Mouse (Mus musculus) mouse embryonic stem cell (cell line): Measurements from ENCODE around the gene Upp2.

ENCODE experiments used
- in situ Hi-C, 2 experiments: fragments of 300-500 bp; cut with MboI; formaldehyde crosslinking; loops; 1 replicate in 1 of 2; 3 replicates in 1 of 2; pipeline ENCODE4 v1.14.3; 2019 to 2020; ENCODE audit warnings: low sequenced_read_pairs in 2 of 2, low pct_unique_long_range_greater_than_20kb in 1 of 2, mixed read lengths in 1 of 2; ENCODE audit not compliant: unreplicated experiment in 1 of 2

Gene Upp2

DNA sequence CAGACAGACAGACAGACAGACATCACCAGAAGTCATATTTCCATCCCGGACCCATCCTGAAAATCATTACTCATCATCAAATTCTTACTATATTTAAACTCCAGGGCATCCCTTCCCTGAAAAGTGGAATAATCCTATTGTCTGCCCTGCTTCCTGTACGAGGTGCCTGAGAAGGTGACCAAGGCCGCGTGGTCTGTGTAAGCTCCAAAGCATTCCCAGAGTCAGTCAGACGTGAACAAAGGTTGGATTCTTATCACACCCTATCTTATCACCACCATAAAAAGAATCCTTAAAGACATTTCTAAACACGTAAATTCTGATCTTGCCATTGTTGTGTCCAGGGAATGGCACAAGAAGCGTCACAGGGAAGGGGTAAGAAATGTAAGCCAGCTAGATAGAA is 18.2 kb upstream of the Upp2 start:
- in situ Hi-C loops, result no loop called here

- in situ Hi-C loops, result no loop called here
These were observed 17.1 kb upstream of the Upp2 start for GRCm38 (mm10) chr2:58549960-58550359.

DNA sequence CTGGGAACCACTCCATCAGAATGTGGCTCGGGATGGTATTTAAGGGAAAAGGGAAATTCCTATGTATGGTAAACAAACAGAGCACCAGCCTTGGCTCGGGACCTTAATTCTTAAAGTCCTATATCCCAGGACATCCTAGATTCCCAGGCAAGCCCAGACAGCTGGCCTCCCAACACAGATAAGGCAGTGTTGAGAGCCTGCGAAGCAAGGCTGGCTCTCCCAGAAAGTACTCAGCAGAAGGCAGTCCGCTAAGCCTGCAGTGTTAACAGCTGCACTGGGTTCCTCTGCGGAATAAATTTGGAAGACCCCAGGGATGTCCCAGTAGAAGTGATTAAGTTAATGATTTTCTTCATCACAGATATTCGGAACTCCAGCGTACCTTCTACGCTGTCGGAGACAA is 16.6 kb upstream of the Upp2 start:
- in situ Hi-C loops, result no loop called here

DNA sequence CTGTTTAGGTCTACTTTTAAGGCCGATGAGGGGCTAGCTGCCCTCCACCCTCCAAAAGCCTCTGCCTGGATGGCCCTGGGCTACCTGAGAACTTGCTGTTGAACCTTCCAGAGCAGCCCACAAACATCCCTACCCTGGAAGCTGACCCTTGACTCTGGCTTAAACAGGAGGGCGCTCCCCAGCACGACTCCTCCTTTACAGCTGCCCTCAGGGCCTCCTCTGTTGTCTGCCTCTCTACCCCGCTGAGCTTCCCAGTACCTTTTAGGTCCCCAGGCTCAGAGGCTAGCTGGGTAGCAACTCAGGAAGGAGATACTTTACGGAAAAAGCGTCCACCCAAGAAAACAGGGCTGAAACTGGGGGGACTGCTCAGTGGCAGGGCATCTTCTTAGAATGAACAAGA is 15.2 kb upstream of the Upp2 start:
- in situ Hi-C loops, result no loop called here

DNA sequence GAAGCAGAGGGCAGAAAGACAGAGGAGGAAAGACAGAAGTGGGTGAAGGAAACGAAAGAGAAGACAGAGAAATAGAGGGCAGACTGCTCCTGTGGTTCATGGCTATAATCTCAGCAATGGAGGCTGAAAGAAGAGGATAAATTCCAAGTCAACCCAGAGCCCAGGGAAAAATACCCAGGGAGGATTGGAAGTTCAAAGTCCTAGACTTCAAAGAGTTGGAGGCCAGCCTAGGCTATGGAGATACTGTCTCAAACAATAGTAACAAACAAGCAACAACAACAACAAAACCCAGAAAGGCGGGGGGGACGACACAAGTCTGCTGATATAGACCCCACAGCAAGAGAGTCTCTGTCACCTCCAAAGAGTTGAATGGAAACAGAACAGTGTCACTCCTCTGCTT is 14.8 kb upstream of the Upp2 start:
- in situ Hi-C loops, result no loop called here

DNA sequence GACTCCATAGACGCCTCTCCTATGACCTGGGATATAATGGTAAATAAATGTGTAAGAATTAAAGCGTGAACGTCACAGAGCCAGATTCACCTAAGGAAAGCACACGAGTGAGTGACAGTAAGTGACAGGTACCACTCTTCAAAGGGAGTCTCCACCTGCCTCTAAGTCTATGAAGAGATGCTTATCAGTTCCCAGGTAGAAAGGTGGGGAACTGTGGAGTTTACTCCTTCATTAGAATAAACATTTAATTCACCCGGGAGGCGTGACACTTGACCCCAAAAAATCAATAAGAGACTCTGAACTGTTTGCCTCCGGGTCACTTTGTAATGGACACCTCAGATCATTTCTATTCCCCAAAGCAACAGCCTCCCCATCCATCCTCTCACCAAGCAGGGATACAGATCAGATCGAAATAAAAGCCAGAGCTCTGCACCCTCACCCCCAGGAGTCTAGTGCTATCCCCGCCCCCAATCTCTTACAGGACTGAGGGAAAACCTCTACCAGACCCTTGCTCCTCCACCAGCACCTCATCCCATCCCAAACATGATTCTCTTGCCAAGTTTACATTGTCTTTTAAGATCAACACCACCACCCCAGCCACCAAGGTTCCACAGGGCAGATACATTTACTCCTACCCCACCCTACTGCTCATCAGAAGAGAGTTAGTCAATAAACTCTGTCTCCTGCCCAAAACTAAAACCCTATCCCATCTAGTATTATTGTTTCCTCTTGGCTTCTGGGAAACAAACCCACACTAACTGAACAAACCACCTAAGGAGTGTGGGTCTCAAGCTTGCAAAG is 9.9 kb upstream of the Upp2 start:
- in situ Hi-C loops, result no loop called here

DNA sequence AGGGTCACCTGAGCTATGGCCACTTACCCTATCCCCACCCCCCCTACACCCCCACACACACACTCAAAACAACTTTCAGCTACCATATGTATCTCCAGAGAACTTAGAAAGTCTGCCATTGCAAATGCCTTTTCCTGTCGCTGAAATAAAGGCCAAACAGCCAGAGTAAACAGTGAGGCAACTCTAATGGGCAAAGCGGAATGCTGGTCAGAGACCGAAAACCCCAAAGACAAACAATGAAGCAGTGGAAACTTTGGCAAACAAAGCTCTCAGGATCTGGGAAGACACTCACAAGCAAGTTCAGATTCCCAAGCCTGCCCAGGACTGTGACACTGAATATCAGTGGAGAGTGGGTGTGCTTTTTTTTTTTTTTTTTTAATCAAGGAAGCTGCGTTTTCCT is 5.0 kb upstream of the Upp2 start:
- in situ Hi-C loops, result no loop called here

GRCm38 (mm10) chr2:58565267-58565666 is 1.8 kb upstream of the Upp2 start:
- in situ Hi-C loops, result loop anchor here in 1 of 2 experiments (5.0 kb wide), 1 partner anchor 88 kb away; no protein-coding TSS in a partner anchor

DNA sequence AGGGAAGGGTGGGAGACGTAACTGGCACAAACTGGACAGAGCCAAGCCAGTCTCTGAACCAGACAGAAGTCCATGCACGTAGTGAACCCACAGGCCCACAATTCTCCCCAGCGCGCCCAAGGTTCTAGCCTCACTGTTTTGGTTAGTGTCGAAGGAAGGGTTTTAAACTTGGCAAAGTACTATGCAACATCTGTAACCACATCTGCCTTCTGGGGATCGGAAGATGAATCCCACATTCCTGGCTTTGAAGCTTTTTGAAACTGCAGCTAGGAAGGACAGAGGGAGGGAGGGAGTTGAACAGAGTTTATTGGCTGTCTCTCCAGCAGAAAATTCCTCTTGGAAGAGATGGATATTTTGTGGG is 1.1 kb upstream of the Upp2 start:
- in situ Hi-C loops, result loop anchor here in 1 of 2 experiments (5.0 kb wide), 1 partner anchor 89 kb away; no protein-coding TSS in a partner anchor

DNA sequence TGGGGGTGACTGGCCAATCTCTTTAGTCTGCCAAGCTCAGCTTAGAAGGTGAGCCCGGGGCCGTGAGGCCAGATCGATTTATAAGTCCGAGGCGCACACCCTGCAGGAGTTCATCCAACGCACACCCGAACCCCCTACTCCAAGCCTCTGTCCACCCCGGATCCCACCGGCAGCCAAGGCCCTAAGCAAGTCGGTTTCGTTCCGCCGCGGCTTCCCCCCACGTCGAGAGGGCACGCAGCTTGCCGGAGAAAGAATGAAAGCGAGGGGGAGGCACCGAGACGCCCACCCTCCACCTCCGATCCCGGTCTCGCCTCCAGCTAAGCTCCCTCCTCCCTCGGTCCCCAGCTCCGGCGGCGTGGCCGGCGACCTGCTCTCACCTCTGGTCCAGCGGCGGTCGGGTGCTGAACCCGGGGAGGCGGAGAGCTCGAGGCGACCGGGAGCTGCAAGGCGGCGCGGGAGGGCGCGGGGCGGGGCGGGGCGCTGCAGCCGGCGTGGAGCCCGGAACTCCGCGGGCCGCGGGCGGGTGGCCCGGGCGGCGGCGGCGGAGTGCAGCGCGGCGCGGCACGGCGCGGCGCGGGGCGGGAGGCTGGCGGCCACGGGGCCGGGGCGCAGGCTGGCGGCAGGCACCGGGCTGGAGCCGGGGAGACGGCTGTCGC is 560 bp upstream of the Upp2 start:
- in situ Hi-C loops, result loop anchor here in 1 of 2 experiments (5.0 kb wide), 1 partner anchor 89 kb away; no protein-coding TSS in a partner anchor

DNA sequence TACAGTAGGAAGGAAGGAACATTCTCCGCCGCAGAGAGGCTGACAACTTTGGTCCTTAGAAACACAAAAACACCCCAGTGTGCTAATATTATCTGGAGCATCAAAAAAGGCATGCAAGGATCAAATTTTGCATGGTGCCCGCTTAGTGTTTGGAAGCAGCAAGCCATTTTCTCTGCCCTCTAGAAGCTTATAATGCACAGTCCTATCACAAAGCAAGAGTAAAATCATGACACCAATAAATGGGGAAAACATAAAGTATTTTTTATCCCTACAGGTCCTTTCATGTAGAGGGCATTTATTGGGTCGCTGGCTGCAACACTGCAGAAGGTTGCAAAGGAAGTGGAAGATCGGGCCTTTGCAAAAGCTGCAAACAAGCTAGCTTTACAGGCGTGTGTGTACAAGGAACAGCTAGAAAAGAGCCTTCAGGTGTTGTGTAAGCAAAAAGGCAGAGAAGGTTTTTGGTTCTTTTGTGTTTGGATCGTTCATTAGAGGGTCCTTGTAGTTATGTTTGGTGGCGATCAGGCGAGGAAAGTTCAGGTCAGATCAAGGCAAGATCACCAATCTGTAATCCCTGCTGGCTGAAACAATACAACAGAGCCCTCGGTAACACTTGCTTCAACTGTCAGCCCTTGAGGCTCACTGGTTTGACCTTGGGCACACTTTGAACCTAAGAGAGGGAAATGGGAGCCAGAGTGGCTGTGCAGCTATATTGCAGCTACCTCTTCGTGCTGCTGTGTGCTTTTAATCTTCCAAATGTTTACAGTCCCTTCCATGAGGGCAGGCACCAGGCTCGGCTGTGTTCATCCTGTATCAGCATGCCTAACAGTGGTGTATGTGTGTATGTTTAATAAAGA is 995 bp downstream of the Upp2 start:
- in situ Hi-C loops, result loop anchor here in 1 of 2 experiments (5.0 kb wide), 1 partner anchor 91 kb away; no protein-coding TSS in a partner anchor

DNA sequence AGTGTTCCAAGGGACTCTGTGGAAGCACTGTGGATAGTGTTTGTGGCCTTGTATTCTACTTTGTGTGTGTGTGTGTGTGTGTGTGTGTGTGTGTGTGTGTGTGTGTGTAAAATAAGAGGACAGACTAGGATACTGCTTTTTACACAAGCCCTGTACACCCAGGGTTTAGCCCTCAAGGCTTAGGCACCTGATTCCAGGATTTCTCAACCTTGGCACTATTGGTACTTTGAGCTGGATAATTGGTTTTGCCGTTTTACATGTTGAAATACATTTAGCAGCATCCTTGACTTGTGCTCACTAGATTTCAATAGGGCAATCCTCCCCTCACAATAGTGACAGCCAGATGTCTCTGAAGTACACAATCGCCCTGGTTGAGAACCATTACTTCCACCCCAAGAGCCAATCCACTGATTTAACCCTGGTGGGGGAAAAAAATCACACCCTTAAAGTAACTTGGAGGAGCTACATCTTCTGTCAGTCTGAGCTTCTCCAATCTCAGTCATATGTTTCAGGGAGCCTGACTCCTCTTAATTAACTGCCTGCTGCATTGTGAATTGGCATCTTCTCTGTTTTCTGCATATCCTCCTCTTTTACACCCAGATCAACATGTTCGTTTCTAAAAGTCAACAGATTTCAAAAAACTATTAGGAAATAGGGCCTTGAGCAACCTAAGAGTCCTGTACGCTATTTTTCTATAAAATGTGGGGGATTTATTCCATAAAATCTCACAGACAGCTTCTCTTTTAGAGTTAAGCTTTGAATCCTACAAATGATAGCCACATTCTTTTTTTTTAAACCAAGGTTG is 1.9 kb downstream of the Upp2 start:
- in situ Hi-C loops, result loop anchor here in 1 of 2 experiments (5.0 kb wide), 1 partner anchor 92 kb away; no protein-coding TSS in a partner anchor

- in situ Hi-C loops, result no loop called here
These were observed 7.1 kb downstream of the Upp2 start for GRCm38 (mm10) chr2:58574167-58574566.

DNA sequence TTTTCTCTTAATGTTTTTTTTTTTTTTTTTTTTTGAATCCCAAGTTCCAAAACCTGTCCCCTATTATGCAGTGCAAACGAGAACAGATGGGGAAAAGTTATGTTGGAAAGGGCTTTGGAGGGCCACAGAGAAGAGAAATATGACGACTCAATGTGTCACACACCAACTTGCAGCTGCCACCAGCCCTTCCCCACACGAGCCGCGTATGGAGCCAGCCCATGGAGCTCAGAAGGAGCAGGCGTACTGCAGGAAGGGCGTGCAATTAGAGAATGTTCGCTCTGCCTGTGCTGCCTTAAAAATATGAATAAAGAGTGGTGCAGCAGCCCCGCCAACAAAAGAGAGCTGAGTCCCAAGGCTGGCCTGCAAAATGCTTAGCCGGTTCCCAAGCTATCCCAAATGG is 19.2 kb downstream of the Upp2 start:
- in situ Hi-C loops, result loop anchor here (5.0 to 10.0 kb wide), 2 partner anchors 76 to 78 kb away; no protein-coding TSS in a partner anchor

- in situ Hi-C loops, result loop anchor here (5.0 to 10.0 kb wide), 2 partner anchors 73 to 75 kb away; no protein-coding TSS in a partner anchor
These were observed 22.5 kb downstream of the Upp2 start for GRCm38 (mm10) chr2:58589637-58590036.

DNA sequence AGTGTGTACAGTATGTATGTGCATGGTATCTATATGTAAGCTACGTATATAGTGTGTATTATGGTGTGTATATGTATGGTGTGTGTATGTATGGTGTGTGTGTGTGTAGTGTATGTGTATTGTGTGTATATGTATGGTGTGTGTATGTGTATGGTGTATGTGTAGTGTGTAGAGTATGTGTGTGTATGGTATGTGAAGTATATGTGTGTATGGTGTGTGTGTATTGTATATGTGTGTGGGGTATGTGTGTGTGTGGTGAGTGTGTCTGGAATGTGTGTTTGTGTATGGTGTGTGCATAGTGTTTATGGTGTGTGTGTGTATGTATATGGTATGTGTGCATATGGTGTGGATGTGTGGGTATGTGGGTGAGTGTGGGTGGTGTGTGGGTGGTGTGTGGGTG is 23.0 kb downstream of the Upp2 start:
- in situ Hi-C loops, result no loop called here

- in situ Hi-C loops, result no loop called here
These were observed 28.3 kb downstream of the Upp2 start for GRCm38 (mm10) chr2:58595350-58595749.

GRCm38 (mm10) chr2:58596774-58597342 is 29.8 kb downstream of the Upp2 start:
- in situ Hi-C loops, result no loop called here
